Mouse (Mus musculus): ENCODE results near the gene Gast.

GRCm38 (mm10) chr11:100301292-100301691 lies 32.9 kb upstream of the Gast start:
- TF ChIP-seq POLR2A (IDR thresholded peaks at IDR 0.05; ENCODE audit: borderline replicate concordance, insufficient read depth, low read length) (no peak), CTCF (IDR thresholded peaks at IDR 0.05; ENCODE audit: borderline replicate concordance, insufficient read depth, low read depth, low read length) (no peak)

All from cerebellum, adult 2 months (tissue).